Mouse (Mus musculus) brown adipose tissue, adult 24 weeks (tissue): ENCODE results near the gene Gal. TPM values are rescaled to one million over a fixed set of nuclear protein-coding genes. Genes with fewer than 3 reads are reported as not detected.

Source experiments
- H3K27ac ChIP-seq: fragments of 200-500 bp; replicated peaks from 2 replicates; pipeline ENCODE4 v1.5.1; 2012; ENCODE audit warnings: low read depth, mild to moderate bottlenecking, low read length
- H3K4me1 ChIP-seq: fragments of 200-500 bp; 2 replicates; pipeline ENCODE4 v1.6.1; 2012; ENCODE audit warnings: low read length, mixed read lengths; ENCODE audit not compliant: control insufficient read depth, insufficient read depth, insufficient read length
- H3K4me3 ChIP-seq: fragments of 200-500 bp; 2 replicates; pipeline ENCODE4 v1.5.1; 2012; ENCODE audit warnings: low read depth, mild to moderate bottlenecking, low read length, moderate library complexity; ENCODE audit not compliant: insufficient read depth
- polyA plus RNA-seq: library from polyadenylated mRNA; stranded (reverse); fragments of >200 nt; gene quantifications from 2 replicates; pipeline ENCODE4 v1.2.4, GENCODE M21; 2012; ENCODE audit not compliant: missing spikeins, insufficient read depth, insufficient read length

The Gal gene
- polyA plus RNA-seq = not detected in 2 replicates

GRCm38 (mm10) chr19:3414268-3414733, at the start of gene Gal:
Gene Gal (minus strand): TSS chr19:3414544.
- Histone ChIP-seq H3K4me1 (no peaks in the 10 kb centered on the region), H3K4me3 (0 out of 2 replicates have a peak within 1 kb of the TSS, but pooled peaks have one; percentile 13), H3K27ac (no peak within 1 kb of the TSS)

GRCm38 (mm10) chr19:3459986-3460385, 45.6 kb upstream of the Gal start:
- Histone ChIP-seq H3K4me1 (no peaks in the 10 kb centered on the region; the same call in 1 of the 2 replicates), H3K4me3 (no peak overlapping the region), H3K27ac (no peak overlapping the region)

GRCm38 (mm10) chr19:3458331-3459099, 44.2 kb upstream of the Gal start:
- H3K4me1 ChIP-seq = no peaks in the 10 kb centered on the region; the same call in 1 of the 2 replicates
- no peak overlapping the region for H3K4me3 ChIP-seq
- no peak overlapping the region for H3K27ac ChIP-seq

- Histone ChIP-seq H3K4me1 (no peaks in the 10 kb centered on the region; the same call in 1 of the 2 replicates), H3K27ac (no peak overlapping the region), H3K4me3 (no peak overlapping the region)
Observed at GRCm38 (mm10) chr19:3457700-3458099, 43.4 kb upstream of the Gal start.

- Histone ChIP-seq H3K4me3 (no peak overlapping the region), H3K27ac (no peak overlapping the region), H3K4me1 (no peaks in the 10 kb centered on the region)
Observed at GRCm38 (mm10) chr19:3451649-3452048, 37.3 kb upstream of the Gal start.

- Histone ChIP-seq H3K4me3 (no peak overlapping the region), H3K4me1 (no peaks in the 10 kb centered on the region), H3K27ac (no peak overlapping the region)
Observed at GRCm38 (mm10) chr19:3451170-3451569, 36.8 kb upstream of the Gal start.

- Histone ChIP-seq H3K27ac (no peak overlapping the region), H3K4me3 (no peak overlapping the region), H3K4me1 (no peaks in the 10 kb centered on the region)
Observed at GRCm38 (mm10) chr19:3450714-3451113, 36.4 kb upstream of the Gal start.

GRCm38 (mm10) chr19:3449248-3449647, 34.9 kb upstream of the Gal start:
- H3K4me1 ChIP-seq = no peaks in the 10 kb centered on the region
- no peak overlapping the region for H3K4me3 ChIP-seq
- no peak overlapping the region for H3K27ac ChIP-seq

GRCm38 (mm10) chr19:3447348-3447747, 33.0 kb upstream of the Gal start:
- Histone ChIP-seq H3K4me1 (no peaks in the 10 kb centered on the region), H3K4me3 (no peak overlapping the region), H3K27ac (no peak overlapping the region)

- H3K4me1 ChIP-seq = no peaks in the 10 kb centered on the region
- H3K27ac ChIP-seq = no peak overlapping the region
- no peak overlapping the region for H3K4me3 ChIP-seq
Observed at GRCm38 (mm10) chr19:3441092-3441491, 26.7 kb upstream of the Gal start.

GRCm38 (mm10) chr19:3440667-3441066, 26.3 kb upstream of the Gal start:
- Histone ChIP-seq H3K27ac (no peak overlapping the region), H3K4me3 (no peak overlapping the region), H3K4me1 (no peaks in the 10 kb centered on the region)

- no peaks in the 10 kb centered on the region for H3K4me1 ChIP-seq
- H3K4me3 ChIP-seq = no peak overlapping the region
- H3K27ac ChIP-seq = no peak overlapping the region
Observed at GRCm38 (mm10) chr19:3437980-3438379, 23.6 kb upstream of the Gal start.

- Histone ChIP-seq H3K4me1 (no peaks in the 10 kb centered on the region), H3K4me3 (no peak overlapping the region)
Observed at GRCm38 (mm10) chr19:3436840-3437239, 22.5 kb upstream of the Gal start.

GRCm38 (mm10) chr19:3435824-3436223, 21.5 kb upstream of the Gal start:
- H3K4me1 ChIP-seq = no peaks in the 10 kb centered on the region
- no peak overlapping the region for H3K4me3 ChIP-seq
- H3K27ac ChIP-seq = no peak overlapping the region

More at GRCm38 (mm10) chr19:3436840-3437239, 22.5 kb upstream of the Gal start:
- H3K27ac ChIP-seq = no peak overlapping the region

- H3K4me1 ChIP-seq = no peaks in the 10 kb centered on the region
- H3K27ac ChIP-seq = no peak overlapping the region
- no peak overlapping the region for H3K4me3 ChIP-seq
Observed at GRCm38 (mm10) chr19:3434641-3435040, 20.3 kb upstream of the Gal start.

GRCm38 (mm10) chr19:3434124-3434523, 19.8 kb upstream of the Gal start:
- no peak overlapping the region for H3K27ac ChIP-seq
- H3K4me1 ChIP-seq = no peaks in the 10 kb centered on the region
- H3K4me3 ChIP-seq = no peak overlapping the region
